In the genomic region with DNA sequence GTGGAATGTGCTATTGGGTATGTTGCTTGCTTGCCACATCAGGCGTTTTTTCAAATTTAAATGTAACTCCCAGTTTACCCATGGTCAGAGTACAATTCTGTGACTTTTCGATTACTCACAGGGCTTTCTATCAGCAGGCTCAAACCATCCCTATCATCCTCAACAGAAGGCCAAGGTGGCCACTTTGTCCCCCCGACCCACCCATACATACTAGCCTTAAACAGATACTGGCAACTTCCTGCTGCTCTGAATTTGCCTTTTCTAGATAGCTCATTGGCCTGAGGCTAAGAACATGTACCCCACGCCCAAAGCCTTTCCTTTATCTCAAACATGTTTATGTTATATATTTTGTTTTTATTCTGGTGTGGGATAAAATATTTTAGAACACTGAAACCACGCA, we compare ENCODE assay signal across 21 mouse cellular contexts. TPM values are rescaled to one million over a fixed set of nuclear protein-coding genes. Genes with fewer than 3 reads are reported as not detected.
DNase-seq lines count a peak whose midpoint lies in the region; ATAC-seq and TF ChIP-seq lines count a peak whose summit lies in the region.
"Had no signal": no experiment of that assay in that cellular context is flagged by ENCODE, and none has a peak within 500 bp of the region (broad histone marks: within the 10 kb centered on the region; RNA-seq: fewer than 3 reads in every experiment).

No protein-coding gene starts in this region.

- no peaks in the 10 kb centered on the region for H3K9me3 ChIP-seq in liver, embryonic 13.5 days (replicated peaks)
- H3K9me3 ChIP-seq in liver, postnatal 0 days (ENCODE audit: low read length) = no peaks in the 10 kb centered on the region
- H3K9me3 ChIP-seq: embryonic facial prominence, embryonic 10.5 days; forebrain, embryonic 15.5 days; hindbrain, embryonic 12.5 days had no signal

- peaks cover 30% of the 10 kb centered on the region for H3K4me1 ChIP-seq in liver, embryonic 13.5 days (replicated peaks)
- no peaks in the 10 kb centered on the region for H3K4me1 ChIP-seq in liver, postnatal 0 days (ENCODE audit: insufficient read depth)

- TF ChIP-seq EP300 in liver, postnatal 0 days (IDR thresholded peaks at IDR 0.05; ENCODE audit: low read depth) = peak; percentile 83

- H3K27me3 ChIP-seq in liver, embryonic 13.5 days = no peaks in the 10 kb centered on the region
- 0 out of 2 replicates have a peak, but pooled peaks cover 2% of the 10 kb centered on the region for H3K27me3 ChIP-seq in liver, postnatal 0 days (ENCODE audit: insufficient read depth, low read length)
- H3K27me3 ChIP-seq: forebrain, embryonic 15.5 days; hindbrain, embryonic 12.5 days had no signal

- H3K9ac ChIP-seq in liver, embryonic 13.5 days = no peak overlapping the region
- no peak overlapping the region for H3K9ac ChIP-seq in liver, postnatal 0 days (replicated peaks)
- H3K9ac ChIP-seq: forebrain, embryonic 15.5 days; heart, embryonic 13.5 days; hindbrain, embryonic 12.5 days had no signal

- no peaks in the 10 kb centered on the region for H3K36me3 ChIP-seq in liver, embryonic 13.5 days
- no peaks in the 10 kb centered on the region for H3K36me3 ChIP-seq in liver, postnatal 0 days (replicated peaks; ENCODE audit: insufficient read depth, low read length)
- H3K36me3 ChIP-seq: embryonic facial prominence, embryonic 10.5 days; forebrain, embryonic 15.5 days; heart, embryonic 13.5 days; hindbrain, embryonic 12.5 days had no signal

- H3K27ac ChIP-seq in liver, embryonic 13.5 days = peak overlapping the region; percentile 23; the same call in 1 of the 2 replicates
- no peak overlapping the region for H3K27ac ChIP-seq in liver, postnatal 0 days (ENCODE audit: low read depth)
- H3K27ac ChIP-seq: embryonic facial prominence, embryonic 10.5 days; forebrain, embryonic 15.5 days; heart, embryonic 13.5 days; hindbrain, embryonic 12.5 days had no signal

- ATAC-seq in erythroid progenitor cell, adult 5-6 weeks (replicated peaks; ENCODE audit: low FRiP score, poor library complexity, severe bottlenecking) = peak; percentile 90
- ATAC-seq in liver, embryonic 13.5 days (ENCODE audit: low read depth) = peak; percentile 84
- ATAC-seq in liver, postnatal 0 days = peak; percentile 50
- no peak for ATAC-seq in inflammation-experienced regulatory T-cells, adult 6 months
- ATAC-seq: forebrain, embryonic 15.5 days; hindbrain, embryonic 16.5 days had no signal

- H3K4me2 ChIP-seq in liver, embryonic 13.5 days = no peak overlapping the region
- no peak overlapping the region for H3K4me2 ChIP-seq in liver, postnatal 0 days (ENCODE audit: low read depth, low read length)
- H3K4me2 ChIP-seq: forebrain, embryonic 15.5 days; heart, embryonic 13.5 days; hindbrain, embryonic 12.5 days had no signal

- DNase-seq in c-Kit-positive CD71-positive TER-119-negative erythroid progenitor cells, embryonic 14.5 days (ENCODE audit: low read depth) = peak; percentile 9
- DNase-seq in liver, embryonic 13.5 days = peak; percentile 20
- no peak for DNase-seq in liver, postnatal 0 days
- no peak for DNase-seq in thymus, postnatal 4 days
- no peak for DNase-seq in ovary, postnatal 36 days (ENCODE audit: low spot score)
- no peak for DNase-seq in MN1 (ENCODE audit: low spot score)
- DNase-seq: adrenal gland, postnatal 10 days; cerebellum, adult 18-20 months; cerebellum, adult 9-11 months; cerebellum, postnatal 36 days; gastrocnemius, postnatal 25 days; heart, postnatal 4 days had no signal

- WGBS in liver, embryonic 13.5 days (ENCODE audit: insufficient replicate concordance) = 40% methylated on average over 5 of the region's 5 CpGs
- WGBS in liver, postnatal 0 days (ENCODE audit: insufficient replicate concordance) = 71% methylated on average over 5 of the region's 5 CpGs

- no peak overlapping the region for H3K4me3 ChIP-seq in liver, embryonic 13.5 days (replicated peaks)
- H3K4me3 ChIP-seq in liver, postnatal 0 days (ENCODE audit: low read depth, low read length) = no peak overlapping the region
- H3K4me3 ChIP-seq: embryonic facial prominence, embryonic 10.5 days; erythroblast, embryonic 14.5 days; forebrain, embryonic 15.5 days; heart, embryonic 13.5 days; hindbrain, embryonic 12.5 days had no signal

- TF ChIP-seq CTCF in liver, postnatal 0 days (IDR thresholded peaks at IDR 0.05; ENCODE audit: low read depth) = no peak

RNA-seq across cellular contexts. Expression of gene Gpc4, which starts 51.4 kb away (rescaled TPM):
- total RNA-seq in erythroid progenitor cell, adult 5-6 weeks (2015; ENCODE audit: low replicate concordance) = 10.1 and 17.6 TPM in 2 replicates
- total RNA-seq in erythroid progenitor cell, adult 5-6 weeks (2017; ENCODE audit: low replicate concordance) = 6.8 and 7.1 TPM in 2 replicates
- 5.1 and 5.9 TPM in 2 replicates for polyA plus RNA-seq in liver, embryonic 13.5 days (2015; fragmentation: Nextera tagmentation; extraction: Ambion mirVana)
- polyA plus RNA-seq in liver, postnatal 0 days (2015; fragmentation: Nextera tagmentation; extraction: Ambion mirVana) = 15.8 and 19.7 TPM in 2 replicates
- not detected for polyA plus RNA-seq in inflammation-experienced regulatory T-cells, adult 6 months (2017; shearing (Covaris generic))
- total RNA-seq: granulocyte monocyte progenitor cell, adult 5-6 weeks had no signal

Comparison
In these comparisons a context has a peak if more than half of its experiments do, and no peak if none do; other contexts are left out.
1. DNase-seq: peak in c-Kit-positive CD71-positive TER-119-negative erythroid progenitor cells, embryonic 14.5 days (single experiment) and liver, embryonic 13.5 days (single experiment); none in liver, postnatal 0 days (single experiment), thymus, postnatal 4 days (single experiment), ovary, postnatal 36 days (single experiment) and MN1 (single experiment).